Mouse (Mus musculus) neural tube, embryonic 14.5 days (tissue): ENCODE measurements at regions not wholly inside any gene's neighbourhood (a gene's known extent, or its start where the extent isn't known, plus 50 kb on each side); places are given as distances from the start of the nearest gene placed in this dataset.

Source experiments
- ATAC-seq: fragments of 200-750 bp; cut with Nextera tagmentation; 2 replicates; pipeline ENCODE4 v1.8.0; 2017; ENCODE audit warnings: low read depth, mild to moderate bottlenecking, moderate TSS enrichment, moderate library complexity
- H3K27ac ChIP-seq: fragments of 300-500 bp; sonication (generic); 2 replicates; pipeline ENCODE4 v1.5.1; 2014; ENCODE audit warnings: low read depth, mild to moderate bottlenecking, control low read depth, low read length, moderate library complexity, mixed read lengths
- H3K27me3 ChIP-seq: fragments of 300-500 bp; sonication (generic); 2 replicates; pipeline ENCODE4 v1.6.1; 2014; ENCODE audit warnings: low read length; ENCODE audit not compliant: control insufficient read depth, insufficient read depth
- H3K36me3 ChIP-seq: fragments of 300-500 bp; sonication (generic); 2 replicates; pipeline ENCODE4 v1.6.1; 2014; ENCODE audit warnings: low read length, mixed read lengths; ENCODE audit not compliant: control insufficient read depth, insufficient read depth
- H3K4me1 ChIP-seq: fragments of 300-500 bp; sonication (generic); 2 replicates; pipeline ENCODE4 v1.6.1; 2014; ENCODE audit warnings: low read length; ENCODE audit not compliant: control insufficient read depth, insufficient read depth
- H3K4me2 ChIP-seq: fragments of 300-500 bp; sonication (generic); 2 replicates; pipeline ENCODE4 v1.6.1; 2014; ENCODE audit warnings: mild to moderate bottlenecking, low read depth, low read length, control low read depth
- H3K4me3 ChIP-seq: fragments of 300-500 bp; sonication (generic); 2 replicates; pipeline ENCODE4 v1.5.1; 2014; ENCODE audit warnings: low read depth, low read length, control low read depth, mixed read lengths
- H3K9ac ChIP-seq: fragments of 300-500 bp; sonication (generic); replicated peaks from 2 replicates; pipeline ENCODE4 v1.6.1; 2014; ENCODE audit warnings: low read depth, mild to moderate bottlenecking, control low read depth, low read length, mixed read lengths
- H3K9me3 ChIP-seq: fragments of 300-500 bp; sonication (generic); 2 replicates; pipeline ENCODE4 v1.6.1; 2016; ENCODE audit warnings: low read length; ENCODE audit not compliant: control insufficient read depth
- WGBS: fragments of 180-500 bp; shearing (Covaris S2); extraction: QIAGEN DNeasy Blood & Tissue Kit; methylation state at CpG from one replicate; pipeline ENCODE4 v1.1.7; 2014; 5-methylcytosine and 5-hydroxymethylcytosine counted together

DNA sequence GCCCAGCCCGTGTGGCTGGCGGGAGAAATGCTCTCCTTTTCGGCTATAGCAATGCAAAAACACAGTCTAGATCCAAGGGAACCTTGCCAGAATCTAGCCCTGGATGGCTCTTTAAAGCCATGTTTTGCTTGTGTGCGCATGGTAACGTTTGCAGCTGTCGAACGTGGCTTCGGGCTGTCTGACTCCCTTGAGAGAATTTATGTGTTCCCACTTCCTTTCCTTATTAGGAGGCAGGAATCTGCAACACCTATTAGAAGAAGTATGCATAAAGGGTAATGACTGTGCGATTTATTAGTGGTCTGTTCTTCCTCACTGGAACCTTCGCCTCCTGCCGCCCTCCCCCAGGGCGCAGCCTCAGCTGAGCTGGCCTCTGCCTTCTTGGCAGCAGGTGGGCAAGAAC, 90.4 kb upstream of the Gas1 start:
- 16% methylated on average over 12 of the region's 12 CpGs for whole genome bisulfite sequencing

DNA sequence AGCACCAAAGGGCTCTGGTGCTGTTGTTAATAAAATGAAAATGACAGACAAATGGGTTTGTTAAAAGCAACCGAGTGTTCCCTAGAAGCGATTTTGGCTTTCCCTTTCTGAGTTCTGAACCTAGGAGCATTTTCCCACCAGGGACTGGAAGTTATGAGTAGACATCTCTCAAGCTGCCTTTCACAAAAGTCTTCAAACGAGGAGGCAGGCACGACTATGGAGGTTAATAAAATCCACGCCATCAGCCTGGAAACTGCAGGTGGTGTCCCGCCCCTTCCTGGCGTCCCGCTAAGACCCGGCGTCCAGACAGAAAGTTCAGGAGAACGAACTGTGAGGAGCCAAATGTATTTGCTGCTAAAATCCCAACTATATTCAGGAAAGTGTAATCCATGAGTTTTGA, 91.1 kb upstream of the Gas1 start:
- Histone ChIP-seq H3K4me1 (peaks cover 5% of the 10 kb centered on the region; the same call in 1 of the 2 replicates), H3K4me2 (no peak overlapping the region), H3K27ac (no peak overlapping the region), H3K9me3 (no peaks in the 10 kb centered on the region), H3K27me3 (no peaks in the 10 kb centered on the region; the same call in 1 of the 2 replicates), H3K36me3 (no peaks in the 10 kb centered on the region), H3K9ac (no peak overlapping the region), H3K4me3 (no peak overlapping the region)
- ATAC-seq = no peak
- 66% methylated on average over 11 of the region's 11 CpGs for WGBS

More for the DNA sequence above, 90.4 kb upstream of the Gas1 start:
- ATAC-seq = peak; percentile 76
- H3K9me3 ChIP-seq = no peaks in the 10 kb centered on the region
- H3K27me3 ChIP-seq = no peaks in the 10 kb centered on the region; the same call in 1 of the 2 replicates
- H3K9ac ChIP-seq = no peak overlapping the region
- H3K27ac ChIP-seq = no peak overlapping the region
- peak overlapping the region; percentile 34; the same call in 1 of the 2 replicates for H3K4me2 ChIP-seq
- peaks cover 5% of the 10 kb centered on the region; the same call in 1 of the 2 replicates for H3K4me1 ChIP-seq
- no peaks in the 10 kb centered on the region for H3K36me3 ChIP-seq
- no peak overlapping the region for H3K4me3 ChIP-seq

DNA sequence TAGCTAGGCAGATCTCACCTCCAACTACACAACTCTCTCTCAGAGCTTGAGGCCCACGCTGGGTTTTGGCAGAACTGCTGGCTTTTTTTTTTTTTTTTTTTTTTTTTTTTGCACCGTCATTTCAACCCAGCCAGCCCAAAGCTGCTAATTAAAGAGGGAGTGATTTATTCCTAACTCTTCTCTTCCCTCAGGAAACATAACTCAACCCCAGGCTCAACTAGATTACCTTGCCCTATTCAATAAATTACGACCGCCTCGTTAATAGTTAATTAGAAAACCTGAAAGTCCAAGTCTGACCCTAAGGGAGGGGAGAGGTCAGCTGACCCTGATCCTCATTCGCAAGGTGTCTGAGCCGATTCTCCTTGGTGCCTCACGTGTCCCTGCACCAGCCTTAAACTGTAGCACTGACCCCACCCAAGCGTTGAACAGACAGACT, 92.3 kb upstream of the Gas1 start:
- H3K27me3 ChIP-seq = no peaks in the 10 kb centered on the region; the same call in 1 of the 2 replicates
- no peak overlapping the region for H3K4me2 ChIP-seq
- H3K4me3 ChIP-seq = no peak overlapping the region
- no peaks in the 10 kb centered on the region for H3K36me3 ChIP-seq
- no peaks in the 10 kb centered on the region for H3K9me3 ChIP-seq
- no peak overlapping the region for H3K27ac ChIP-seq
- 28% methylated on average over 9 of the region's 9 CpGs for WGBS
- H3K4me1 ChIP-seq = peaks cover 5% of the 10 kb centered on the region; the same call in 1 of the 2 replicates
- ATAC-seq = peak; percentile 34; the same call in 1 of the 2 replicates
- no peak overlapping the region for H3K9ac ChIP-seq

DNA sequence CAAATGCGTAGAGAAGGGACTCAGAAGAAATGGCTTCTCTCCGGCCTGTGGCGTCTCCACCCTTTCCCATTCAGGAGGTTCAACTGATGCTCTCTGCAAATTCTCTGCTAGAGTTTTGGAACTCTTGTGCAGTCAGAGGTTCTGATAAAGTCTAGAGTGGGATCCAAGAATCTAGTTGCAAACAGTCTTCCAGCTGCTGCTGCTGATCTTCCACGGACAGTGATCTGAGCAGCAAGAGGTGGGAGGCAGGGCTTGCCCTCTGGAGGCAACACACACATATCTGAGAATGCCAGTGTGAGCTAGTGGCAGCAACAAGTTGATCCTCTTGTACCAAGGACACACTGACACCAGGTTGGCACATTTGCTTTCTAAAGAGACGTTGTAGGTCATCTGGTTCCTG, 93.4 kb upstream of the Gas1 start:
- Histone ChIP-seq H3K4me1 (peaks cover 5% of the 10 kb centered on the region; the same call in 1 of the 2 replicates), H3K27ac (no peak overlapping the region), H3K27me3 (no peaks in the 10 kb centered on the region; the same call in 1 of the 2 replicates), H3K4me3 (no peak overlapping the region), H3K4me2 (no peak overlapping the region), H3K9me3 (no peaks in the 10 kb centered on the region), H3K9ac (no peak overlapping the region), H3K36me3 (no peaks in the 10 kb centered on the region)
- 92% methylated on average over 5 of the region's 5 CpGs for WGBS
- ATAC-seq = no peak

DNA sequence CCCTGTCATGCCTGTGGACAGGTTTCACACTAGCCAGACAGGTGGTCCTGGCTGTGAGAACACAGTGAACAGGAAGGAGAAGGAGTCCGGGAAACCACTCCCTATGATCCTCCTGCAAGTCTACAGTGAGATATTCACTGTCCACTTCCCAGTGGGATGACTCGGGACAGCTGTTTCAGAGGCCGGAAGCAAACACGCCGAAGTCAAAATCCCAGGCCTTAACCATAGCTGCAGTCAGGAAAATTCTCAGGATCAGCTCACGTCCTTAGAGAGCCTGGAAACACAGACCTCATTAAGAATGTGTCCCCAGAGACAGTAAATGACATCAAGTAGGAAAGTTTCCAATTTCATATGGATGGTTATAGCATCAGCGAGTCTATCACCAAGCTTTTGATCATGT, 96.2 kb upstream of the Gas1 start:
- H3K4me2 ChIP-seq = no peak overlapping the region
- H3K27me3 ChIP-seq = no peaks in the 10 kb centered on the region; the same call in 1 of the 2 replicates
- ATAC-seq = no peak
- H3K4me1 ChIP-seq = no peaks in the 10 kb centered on the region
- no peak overlapping the region for H3K27ac ChIP-seq
- no peaks in the 10 kb centered on the region for H3K36me3 ChIP-seq
- H3K9me3 ChIP-seq = no peaks in the 10 kb centered on the region
- H3K9ac ChIP-seq = no peak overlapping the region
- WGBS = 78% methylated on average over 7 of the region's 7 CpGs
- no peak overlapping the region for H3K4me3 ChIP-seq

DNA sequence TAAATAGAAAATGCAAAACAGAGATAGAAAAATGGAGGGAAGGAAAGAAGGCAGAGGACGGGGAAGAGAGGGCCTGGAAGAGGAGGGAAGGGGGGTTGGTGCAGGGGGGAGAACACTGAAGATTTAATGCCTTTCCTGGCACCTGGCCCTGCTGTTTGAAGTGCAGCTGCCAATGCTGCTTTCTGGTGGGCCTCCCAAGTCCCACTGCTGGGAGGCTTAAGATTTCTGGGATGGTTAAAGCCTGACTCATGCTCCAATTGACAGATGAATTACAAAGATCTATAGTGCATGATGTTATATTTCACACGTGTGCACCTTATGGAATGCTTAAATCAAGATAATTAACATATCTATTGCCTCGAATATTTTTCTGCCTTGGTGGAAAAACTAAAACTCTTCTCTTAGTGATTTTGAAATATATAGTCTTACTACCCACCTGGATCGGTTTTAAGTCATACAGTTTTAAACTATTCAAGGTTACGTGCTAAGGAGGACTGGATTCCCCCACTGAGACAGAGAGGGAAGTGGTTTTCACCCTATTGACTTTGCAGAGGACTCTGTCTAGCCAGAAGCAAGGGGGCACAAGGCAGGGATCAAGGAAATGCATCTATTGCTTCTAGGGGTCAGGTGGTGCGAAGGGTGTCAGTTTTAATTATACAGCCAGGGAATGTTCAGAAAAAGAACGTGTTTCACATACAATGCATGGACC, 105.5 kb upstream of the Gas1 start:
- no peaks in the 10 kb centered on the region for H3K27me3 ChIP-seq
- no peak overlapping the region for H3K4me2 ChIP-seq
- H3K4me1 ChIP-seq = no peaks in the 10 kb centered on the region
- 59% methylated on average over 7 of the region's 7 CpGs for WGBS
- H3K9me3 ChIP-seq = no peaks in the 10 kb centered on the region
- no peaks in the 10 kb centered on the region for H3K36me3 ChIP-seq
- H3K4me3 ChIP-seq = no peak overlapping the region
- H3K27ac ChIP-seq = no peak overlapping the region
- H3K9ac ChIP-seq = no peak overlapping the region
- ATAC-seq = peak; percentile 44; the same call in 1 of the 2 replicates

DNA sequence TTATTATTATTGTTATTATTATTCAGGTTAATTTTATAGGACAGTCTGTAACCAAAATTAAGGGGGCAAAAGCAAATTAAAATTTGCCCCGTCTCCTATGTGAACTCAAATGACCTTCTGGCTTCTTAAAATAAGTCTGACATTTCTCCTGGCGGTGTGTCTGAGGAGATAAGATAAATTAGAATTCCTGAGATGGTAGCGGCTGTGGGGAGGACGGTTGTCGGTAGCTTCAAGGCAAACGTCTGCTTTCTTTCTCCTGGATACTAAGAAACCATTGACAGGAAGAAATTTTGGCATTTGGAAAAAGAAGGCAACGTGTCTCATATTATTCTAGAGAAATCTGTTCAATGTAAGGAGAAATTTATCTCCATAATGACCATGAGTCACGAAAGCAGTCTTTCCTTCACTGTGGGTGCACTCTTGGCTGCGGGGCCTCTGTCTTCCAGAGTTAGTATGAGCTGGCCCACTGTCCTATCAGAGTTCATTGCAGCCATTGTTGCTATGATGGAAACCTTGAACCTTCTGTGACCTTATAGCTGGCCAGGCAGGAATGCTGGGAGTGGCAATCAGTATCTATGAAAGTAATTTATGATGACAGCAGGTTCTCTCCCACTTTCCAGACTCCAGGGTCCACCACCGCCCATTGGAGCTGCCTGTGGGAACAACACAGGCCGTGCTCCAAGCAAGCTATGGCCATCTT, 109.5 kb upstream of the Gas1 start:
- no peaks in the 10 kb centered on the region for H3K36me3 ChIP-seq
- H3K4me2 ChIP-seq = no peak overlapping the region
- no peaks in the 10 kb centered on the region for H3K4me1 ChIP-seq
- H3K9ac ChIP-seq = no peak overlapping the region
- WGBS = 80% methylated on average over 11 of the region's 11 CpGs
- no peaks in the 10 kb centered on the region for H3K9me3 ChIP-seq
- H3K27me3 ChIP-seq = no peaks in the 10 kb centered on the region
- no peak overlapping the region for H3K27ac ChIP-seq
- no peak overlapping the region for H3K4me3 ChIP-seq
- ATAC-seq = no peak

DNA sequence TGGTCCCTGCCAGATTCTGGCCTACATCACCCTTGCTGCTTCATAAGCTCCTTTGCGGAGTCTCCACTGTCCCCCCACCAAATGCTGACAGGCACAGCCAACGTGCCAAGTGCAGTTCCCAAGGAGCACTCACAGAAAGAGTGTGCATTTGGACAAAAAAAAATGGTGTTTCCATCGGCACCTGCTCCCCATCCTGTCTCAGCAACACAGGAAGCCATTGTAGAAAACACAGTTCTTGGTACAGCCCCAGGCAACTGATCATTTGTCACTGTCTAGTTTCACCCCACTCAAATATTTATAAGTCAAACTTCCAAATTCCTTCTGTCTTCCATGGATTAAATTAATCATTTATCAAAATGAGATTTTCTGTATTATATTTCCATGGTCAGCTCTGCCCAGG, 112.5 kb upstream of the Gas1 start:
- H3K4me3 ChIP-seq = no peak overlapping the region
- H3K4me1 ChIP-seq = no peaks in the 10 kb centered on the region
- no peak overlapping the region for H3K9ac ChIP-seq
- H3K27me3 ChIP-seq = no peaks in the 10 kb centered on the region
- H3K4me2 ChIP-seq = no peak overlapping the region
- WGBS = 36% methylated on average over 3 of the region's 3 CpGs
- no peaks in the 10 kb centered on the region for H3K36me3 ChIP-seq
- H3K9me3 ChIP-seq = no peaks in the 10 kb centered on the region
- ATAC-seq = no peak
- no peak overlapping the region for H3K27ac ChIP-seq

DNA sequence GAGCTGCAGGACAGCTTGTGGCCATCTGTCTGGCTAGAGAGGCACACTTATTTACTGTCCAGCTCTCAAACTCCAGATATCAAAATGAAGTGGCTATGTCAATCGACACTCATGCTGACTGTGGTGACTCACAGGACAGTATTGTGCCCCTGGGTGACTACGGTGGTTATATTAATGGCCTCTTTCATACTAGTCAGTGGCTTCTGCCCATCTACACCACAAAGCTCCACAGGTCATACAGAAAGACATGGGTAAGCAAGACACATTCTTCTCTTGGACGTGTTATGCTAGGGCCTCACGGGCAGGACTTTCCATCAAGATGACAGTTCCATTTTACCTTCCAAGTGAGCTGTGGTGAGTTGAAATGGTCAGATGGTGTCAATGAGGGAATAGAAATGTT, 113.7 kb upstream of the Gas1 start:
- ATAC-seq = no peak
- H3K27me3 ChIP-seq = no peaks in the 10 kb centered on the region
- H3K4me2 ChIP-seq = no peak overlapping the region
- no peak overlapping the region for H3K27ac ChIP-seq
- no peak overlapping the region for H3K9ac ChIP-seq
- H3K9me3 ChIP-seq = no peaks in the 10 kb centered on the region
- H3K4me3 ChIP-seq = no peak overlapping the region
- no peaks in the 10 kb centered on the region for H3K4me1 ChIP-seq
- no peaks in the 10 kb centered on the region for H3K36me3 ChIP-seq
- 80% methylated on average over 4 of the region's 4 CpGs for WGBS
